10 mouse cellular contexts compared by ENCODE assay signal in genomic region chr2:74426746-74427145, GRCm38 (mm10).
DNase-seq lines count a peak whose midpoint lies in the region; ATAC-seq and TF ChIP-seq lines count a peak whose summit lies in the region.
"Had no signal": no experiment of that assay in that cellular context is flagged by ENCODE, and none has a peak within 500 bp of the region (broad histone marks: within the 10 kb centered on the region; RNA-seq: fewer than 3 reads in every experiment).

No protein-coding gene starts in this region.

- no peaks in the 10 kb centered on the region for H3K27me3 ChIP-seq in kidney, embryonic 14.5 days (ENCODE audit: control insufficient read depth, insufficient read depth, low read length)
- no peaks in the 10 kb centered on the region for H3K27me3 ChIP-seq in forebrain, postnatal 0 days (ENCODE audit: insufficient read depth, low read length)
- no peaks in the 10 kb centered on the region; the same call in 1 of the 2 replicates for H3K27me3 ChIP-seq in cerebellum, adult 2 months (ENCODE audit: control insufficient read depth, insufficient read depth, low read length)
- H3K27me3 ChIP-seq: stomach, embryonic 15.5 days had no signal

- DNase-seq in kidney, postnatal 10 days = peak; percentile 7
- peak; percentile 77 for DNase-seq in forebrain, postnatal 0 days
- peak; percentile 26 to 31 for DNase-seq in left cerebral cortex, postnatal 25 days (ENCODE audit: low spot score in 2 of 2)
- peak; percentile 37 to 38 for DNase-seq in right cerebral cortex, adult 2 months (ENCODE audit: low spot score in 2 of 2)
- DNase-seq in cerebellum, adult 9-10 months = no peak
- no peak for DNase-seq in testis, postnatal 10 days (ENCODE audit: low spot score)
- DNase-seq in cerebellum, adult 2 months = no peak
- DNase-seq: heart, postnatal 4 days had no signal

- ATAC-seq in kidney, embryonic 14.5 days (ENCODE audit: low FRiP score, low TSS enrichment) = no peak
- ATAC-seq in forebrain, postnatal 0 days = peak; percentile 97

- no peaks in the 10 kb centered on the region for H3K4me1 ChIP-seq in kidney, embryonic 14.5 days (ENCODE audit: control insufficient read depth, insufficient read depth, low read length)
- no peaks in the 10 kb centered on the region for H3K4me1 ChIP-seq in forebrain, postnatal 0 days (ENCODE audit: insufficient read depth)
- no peaks in the 10 kb centered on the region for H3K4me1 ChIP-seq in cerebellum, adult 2 months (ENCODE audit: control insufficient read depth, insufficient read depth, low read length)
- H3K4me1 ChIP-seq: stomach, embryonic 15.5 days had no signal

- no peaks in the 10 kb centered on the region for H3K9me3 ChIP-seq in kidney, embryonic 14.5 days (ENCODE audit: control insufficient read depth, low read length)
- no peaks in the 10 kb centered on the region for H3K9me3 ChIP-seq in forebrain, postnatal 0 days (ENCODE audit: low read length)
- H3K9me3 ChIP-seq: stomach, embryonic 15.5 days had no signal

- no peaks in the 10 kb centered on the region for H3K36me3 ChIP-seq in kidney, embryonic 14.5 days (ENCODE audit: control insufficient read depth, insufficient read depth, low read length)
- no peaks in the 10 kb centered on the region for H3K36me3 ChIP-seq in forebrain, postnatal 0 days (ENCODE audit: insufficient read depth)
- H3K36me3 ChIP-seq: stomach, embryonic 15.5 days had no signal

- H3K27ac ChIP-seq in kidney, embryonic 14.5 days (ENCODE audit: low read depth, low read length) = no peak overlapping the region
- H3K27ac ChIP-seq in forebrain, postnatal 0 days (ENCODE audit: low read depth, low read length) = peak overlapping the region; percentile 64
- H3K27ac ChIP-seq in cerebellum, adult 2 months (ENCODE audit: insufficient read depth, low read length) = no peak overlapping the region
- H3K27ac ChIP-seq: stomach, embryonic 15.5 days had no signal

- H3K4me2 ChIP-seq in kidney, embryonic 14.5 days (replicated peaks; ENCODE audit: low read depth, low read length) = no peak overlapping the region
- peak overlapping the region; percentile 49 for H3K4me2 ChIP-seq in forebrain, postnatal 0 days (ENCODE audit: low read depth)
- H3K4me2 ChIP-seq: stomach, embryonic 15.5 days had no signal

- no peak for TF ChIP-seq POLR2A in cerebellum, adult 2 months (IDR thresholded peaks at IDR 0.05; ENCODE audit: borderline replicate concordance, insufficient read depth, low read length)

- no peak overlapping the region for H3K4me3 ChIP-seq in kidney, embryonic 14.5 days (ENCODE audit: low read length)
- H3K4me3 ChIP-seq in forebrain, postnatal 0 days (ENCODE audit: low read depth, low read length) = peak overlapping the region; percentile 28
- no peak overlapping the region for H3K4me3 ChIP-seq in cerebellum, adult 2 months (replicated peaks; ENCODE audit: insufficient read depth, low read depth, low read length)
- H3K4me3 ChIP-seq: stomach, embryonic 15.5 days had no signal

- intact Hi-C loops in left cerebral cortex, postnatal 25 days (cut with DNase I) = no loop called here

- no peak for TF ChIP-seq CTCF in forebrain, postnatal 0 days (IDR thresholded peaks at IDR 0.05; ENCODE audit: low read depth)
- TF ChIP-seq CTCF in cerebellum, adult 2 months (IDR thresholded peaks at IDR 0.05; ENCODE audit: borderline replicate concordance, insufficient read depth, low read depth, low read length) = no peak

- WGBS in kidney, embryonic 14.5 days = 76% methylated on average over 15 of the region's 15 CpGs
- WGBS in forebrain, postnatal 0 days = 6% methylated on average over 15 of the region's 15 CpGs
- 7% methylated on average over 15 of the region's 15 CpGs for WGBS in cerebellum, adult 2 months

- no peak overlapping the region for H3K9ac ChIP-seq in kidney, embryonic 14.5 days (ENCODE audit: low read depth, low read length)
- peak overlapping the region; percentile 40 for H3K9ac ChIP-seq in forebrain, postnatal 0 days
- H3K9ac ChIP-seq: stomach, embryonic 15.5 days had no signal

Comparison
In these comparisons a context has a peak if more than half of its experiments do, and no peak if none do; other contexts are left out.
1. DNase-seq: peak in kidney, postnatal 10 days (single experiment), forebrain, postnatal 0 days (single experiment), left cerebral cortex, postnatal 25 days (2 of 2) and right cerebral cortex, adult 2 months (2 of 2); none in cerebellum, adult 9-10 months (single experiment), testis, postnatal 10 days (single experiment) and cerebellum, adult 2 months (0 of 2).